Mouse (Mus musculus) adrenal gland, adult 2 months (tissue): ENCODE measurements around the gene Cyp27a1. TPM values are rescaled to one million over a fixed set of nuclear protein-coding genes. Genes with fewer than 3 reads are reported as not detected.

Source experiments
- DNase-seq: peaks from one replicate; pipeline ENCODE4 v3.0.0; 2021
- long read RNA-seq: library from polyadenylated mRNA; stranded (forward); transcript quantifications from one replicate; pipeline ENCODE4 v2.0.0, GENCODE M21; 2021
- polyA plus RNA-seq: library from polyadenylated mRNA; depleted of rRNA; stranded (reverse); fragments of >200 nt; gene quantifications from 2 replicates; pipeline ENCODE4 v1.2.3, GENCODE M21; 2012; rRNA removed
- total RNA-seq, 2 experiments: library from RNA; stranded (reverse); gene quantifications; 2 replicates each; pipeline ENCODE4 v1.2.3; 2021

The Cyp27a1 gene
- total RNA-seq: 10 to 100 TPM; 13.1 to 16.8 TPM
- polyA plus RNA-seq: 8.7 and 9.5 TPM in 2 replicates
- long read RNA-seq, transcript Cyp27a1-201 (9 exons, 1,892 nt): major isoform, 7 of 11 reads
- long read RNA-seq, partial matches to known transcripts: 0 of 11 reads
- long read RNA-seq, other reads (novel, unspliced or antisense): 4 of 11 reads

DNA sequence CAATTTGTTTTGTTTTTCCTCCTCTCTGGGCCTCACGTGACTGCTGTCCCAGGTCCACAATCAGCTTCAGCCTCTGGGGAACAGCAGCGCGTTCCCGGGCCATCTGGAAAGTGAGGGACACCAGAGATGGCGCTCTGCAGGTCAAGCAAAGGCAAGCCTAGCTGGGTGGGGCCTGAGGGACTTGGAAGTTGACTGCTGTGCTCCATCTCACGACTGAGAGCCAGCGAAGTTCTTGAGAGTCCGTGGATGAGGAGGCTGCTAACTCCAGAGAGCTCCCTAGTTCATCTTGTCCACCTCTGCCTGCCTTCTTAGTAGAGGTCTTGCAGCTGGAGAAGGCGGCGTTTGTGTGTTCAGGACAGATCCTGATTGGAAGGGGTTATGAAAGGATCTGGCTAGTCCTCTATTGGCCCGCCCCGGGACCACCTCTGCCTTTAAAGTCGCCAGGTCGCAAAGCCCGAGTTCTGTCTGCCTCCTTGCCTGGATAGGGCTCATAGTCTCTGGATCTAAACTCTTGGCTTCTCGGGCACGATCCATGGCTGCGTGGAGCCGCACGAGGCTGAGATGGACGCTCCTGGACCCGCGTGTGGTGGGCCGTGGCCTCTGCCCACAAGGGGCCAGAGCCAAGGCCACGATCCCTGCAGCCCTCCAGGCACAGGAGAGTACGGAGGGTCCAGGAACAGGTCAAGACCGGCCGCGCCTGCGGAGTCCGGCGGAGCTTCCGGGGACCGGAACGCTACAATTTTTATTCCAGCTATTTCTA lies at the start of gene Cyp27a1:
Gene Cyp27a1, plus strand, starts transcription at position 476 of the 760 bp plus-strand sequence.
- DNase-seq: peak; percentile 75

- DNase-seq: no peak
Observed at GRCm38 (mm10) chr1:74665153-74665552, 48.2 kb upstream of the Cyp27a1 start.

DNA sequence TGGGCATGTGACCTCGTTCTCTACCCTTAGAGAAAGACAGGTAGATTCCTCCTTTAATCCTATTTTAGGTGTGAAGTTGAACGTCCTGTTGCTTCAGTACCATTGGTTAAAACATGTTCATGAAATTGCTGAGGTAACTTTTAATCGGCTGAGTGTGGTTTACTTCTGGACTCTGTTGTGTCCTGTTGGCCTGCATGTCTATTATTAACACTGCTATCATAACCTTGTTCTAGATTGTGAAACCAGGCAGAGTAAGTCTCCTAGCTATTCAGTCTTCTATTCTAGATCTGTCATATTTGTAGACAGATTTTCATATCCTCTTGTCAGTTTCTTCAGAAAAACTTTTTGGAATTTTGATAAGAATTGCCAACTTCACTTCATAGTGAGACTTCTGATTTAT lies 45.0 kb upstream of the Cyp27a1 start:
- DNase-seq: no peak

DNA sequence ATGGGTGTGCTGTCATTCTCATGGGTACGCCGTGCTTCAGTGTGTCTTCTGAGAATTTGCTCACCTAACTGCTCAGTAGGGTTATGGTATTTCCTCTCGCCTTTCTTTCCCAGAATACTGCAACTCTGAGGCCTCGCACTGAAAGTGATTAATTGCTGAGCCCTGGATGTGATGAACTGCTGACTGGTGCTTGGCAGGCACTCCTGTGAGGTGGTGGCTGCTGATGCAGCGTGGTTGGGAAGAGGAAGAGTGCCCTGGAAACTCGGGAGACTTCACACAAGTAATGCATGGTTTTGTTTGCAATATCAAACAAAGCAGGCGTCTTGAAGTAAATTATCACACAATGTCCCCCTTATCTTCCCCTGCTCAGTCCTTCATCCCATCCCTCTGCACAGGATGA lies 40.6 kb upstream of the Cyp27a1 start:
- peak; percentile 26 for DNase-seq

- no peak for DNase-seq
Observed at GRCm38 (mm10) chr1:74676863-74677262, 36.5 kb upstream of the Cyp27a1 start.

GRCm38 (mm10) chr1:74677843-74678242 lies 35.5 kb upstream of the Cyp27a1 start:
- DNase-seq: no peak

GRCm38 (mm10) chr1:74687131-74687530 lies 26.2 kb upstream of the Cyp27a1 start:
- no peak for DNase-seq

GRCm38 (mm10) chr1:74693891-74694583 lies 19.3 kb upstream of the Cyp27a1 start:
- DNase-seq: no peak

- DNase-seq: no peak
Observed at GRCm38 (mm10) chr1:74695836-74696235, 17.5 kb upstream of the Cyp27a1 start.

- no peak for DNase-seq
Observed at GRCm38 (mm10) chr1:74697416-74697815, 16.0 kb upstream of the Cyp27a1 start.

DNA sequence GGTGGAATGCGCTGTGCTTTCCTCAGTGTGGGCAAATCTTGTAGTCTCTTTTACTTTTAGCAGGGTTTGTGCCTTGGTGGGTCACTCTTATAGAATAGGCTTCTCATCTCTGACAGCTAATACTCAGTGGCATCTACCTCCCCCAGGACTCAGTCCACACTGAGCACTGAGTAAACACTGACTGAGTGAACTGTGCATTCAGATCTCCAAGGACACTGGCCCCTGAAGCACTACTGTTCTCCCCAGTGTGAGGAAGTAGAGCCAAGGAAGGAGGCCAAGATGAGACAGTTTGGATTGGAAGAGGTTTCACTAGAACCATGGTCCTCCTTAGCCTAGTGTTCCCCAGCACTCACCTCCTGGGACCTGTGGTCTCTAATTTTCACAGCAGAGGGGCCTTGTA lies 15.0 kb upstream of the Cyp27a1 start:
- no peak for DNase-seq

DNA sequence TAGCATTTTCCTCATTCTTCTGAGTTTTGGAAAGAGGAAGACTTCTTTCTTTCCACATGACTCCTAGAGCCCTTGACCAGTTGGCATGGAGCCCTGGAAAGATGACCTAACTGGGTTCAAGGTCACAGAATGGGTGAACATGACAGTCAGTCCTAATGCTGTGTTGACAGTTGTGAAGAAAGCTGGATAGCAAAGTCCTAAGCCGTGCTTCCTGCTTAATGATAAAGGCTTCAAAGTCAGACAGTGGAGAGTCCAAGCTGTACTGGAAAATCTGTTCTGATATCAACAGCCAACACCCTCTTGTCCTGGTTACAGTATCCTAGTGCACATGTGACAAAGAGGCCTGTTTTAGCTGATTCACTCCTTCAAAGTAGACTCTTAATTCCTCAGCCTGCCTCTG lies 14.6 kb upstream of the Cyp27a1 start:
- peak; percentile 80 for DNase-seq

DNA sequence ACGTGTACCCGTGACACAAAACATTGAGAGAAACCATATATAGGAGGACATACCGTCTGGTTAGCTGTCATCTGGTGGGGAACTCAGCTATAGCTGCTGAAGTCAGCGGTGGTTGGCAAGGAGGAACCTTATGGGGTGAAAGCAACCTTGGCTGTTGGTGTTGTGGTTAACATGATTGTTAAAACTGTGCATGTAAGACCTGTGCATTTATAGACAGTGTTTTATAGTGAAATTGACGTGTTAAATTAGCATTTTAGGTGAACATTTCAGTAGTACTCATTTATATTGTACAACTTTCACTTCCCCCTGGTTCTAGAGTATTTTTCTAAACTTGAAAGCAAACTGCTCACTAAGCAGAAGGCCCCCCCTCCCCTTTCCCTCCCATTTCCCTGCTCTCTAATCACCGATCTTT lies 11.2 kb upstream of the Cyp27a1 start:
- no peak for DNase-seq

DNA sequence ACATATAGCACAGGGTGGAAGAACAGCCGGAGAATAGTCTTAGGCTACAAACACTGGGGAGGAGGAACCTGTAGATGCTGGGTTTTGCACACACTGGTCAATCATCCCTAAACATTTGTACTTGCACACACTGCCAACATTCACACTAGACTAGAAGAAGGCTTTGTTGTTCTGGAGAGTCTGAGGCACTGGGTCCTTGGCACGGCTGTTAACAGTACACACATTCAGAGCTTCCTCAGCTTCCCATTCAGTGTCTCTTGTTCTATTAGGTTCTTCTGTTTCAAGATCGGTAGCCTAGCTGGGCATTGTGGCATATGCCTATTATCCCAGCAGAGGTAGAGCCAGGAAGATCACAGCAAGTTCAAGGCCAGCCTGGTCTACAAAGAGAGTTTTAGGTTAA lies 9.2 kb upstream of the Cyp27a1 start:
- no peak for DNase-seq

DNA sequence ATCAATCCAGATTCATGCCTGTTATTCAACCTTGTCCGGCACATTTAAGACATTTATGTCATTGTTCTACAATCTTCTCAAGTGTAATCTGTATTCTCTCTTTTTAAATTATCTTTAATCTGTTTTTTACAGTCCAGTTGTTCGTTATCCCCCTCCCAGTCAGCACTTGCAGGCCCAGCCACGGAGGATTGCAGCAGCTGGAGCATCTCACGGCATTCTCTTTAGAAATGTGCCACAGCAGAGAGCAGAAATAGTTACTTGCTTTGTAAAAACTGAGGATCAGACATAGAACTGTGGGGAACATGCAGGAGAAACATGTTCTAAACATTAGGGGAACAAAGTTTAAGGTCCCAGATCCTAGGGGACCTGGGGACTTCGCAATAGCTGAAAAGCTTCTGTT lies 8.4 kb upstream of the Cyp27a1 start:
- no peak for DNase-seq

- DNase-seq: no peak
Observed at GRCm38 (mm10) chr1:74709566-74709965, 3.8 kb upstream of the Cyp27a1 start.

DNA sequence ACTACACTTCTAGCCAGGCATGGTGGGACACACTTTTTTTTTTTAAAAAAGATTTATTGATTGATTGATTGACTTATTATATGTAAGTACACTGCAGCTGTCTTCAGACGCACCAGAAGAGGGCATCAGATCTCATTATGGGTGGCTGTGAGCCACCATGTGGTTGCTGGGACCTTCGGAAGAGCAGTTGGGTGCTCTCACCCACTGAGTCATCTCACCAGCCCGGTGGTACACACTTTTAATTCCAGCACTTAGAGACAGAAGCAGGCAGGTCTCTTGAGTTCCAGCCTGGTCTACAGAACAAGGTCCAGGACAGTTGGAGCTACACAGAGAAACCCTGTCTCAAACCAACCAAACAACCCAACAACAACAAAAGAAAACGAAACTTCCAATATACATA lies 1.3 kb upstream of the Cyp27a1 start:
- no peak for DNase-seq

DNA sequence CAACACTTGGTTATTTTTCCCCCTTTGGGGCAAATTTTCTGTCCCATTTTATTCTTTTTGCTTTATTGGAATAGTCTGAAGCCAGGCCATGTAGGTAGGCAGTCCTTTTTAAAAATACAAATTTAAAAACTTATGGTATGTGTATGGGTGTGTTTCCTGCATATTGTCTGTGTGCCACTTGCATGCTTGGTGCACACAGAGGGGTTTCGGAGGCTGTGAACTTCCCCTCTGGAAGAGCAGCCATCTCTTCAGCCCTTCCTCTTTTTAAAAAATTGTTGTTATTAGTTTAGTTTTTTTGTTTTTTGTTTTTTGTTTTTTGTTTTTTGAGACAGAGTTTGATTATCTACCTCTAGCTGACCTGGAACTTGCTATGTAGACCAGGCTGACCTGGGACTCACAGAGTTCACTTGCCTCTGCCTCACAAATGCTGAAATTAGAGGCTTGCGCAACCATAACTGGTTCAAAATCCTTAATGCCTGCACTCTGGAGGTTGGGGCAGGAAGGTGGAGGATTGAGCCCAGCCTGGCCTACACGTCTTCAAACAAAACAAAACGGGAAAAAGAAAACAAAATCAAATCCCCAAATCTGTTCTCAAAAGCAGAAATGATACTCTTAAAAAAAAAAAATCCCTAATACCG lies 794 bp upstream of the Cyp27a1 start:
- peak; percentile 27 for DNase-seq

DNA sequence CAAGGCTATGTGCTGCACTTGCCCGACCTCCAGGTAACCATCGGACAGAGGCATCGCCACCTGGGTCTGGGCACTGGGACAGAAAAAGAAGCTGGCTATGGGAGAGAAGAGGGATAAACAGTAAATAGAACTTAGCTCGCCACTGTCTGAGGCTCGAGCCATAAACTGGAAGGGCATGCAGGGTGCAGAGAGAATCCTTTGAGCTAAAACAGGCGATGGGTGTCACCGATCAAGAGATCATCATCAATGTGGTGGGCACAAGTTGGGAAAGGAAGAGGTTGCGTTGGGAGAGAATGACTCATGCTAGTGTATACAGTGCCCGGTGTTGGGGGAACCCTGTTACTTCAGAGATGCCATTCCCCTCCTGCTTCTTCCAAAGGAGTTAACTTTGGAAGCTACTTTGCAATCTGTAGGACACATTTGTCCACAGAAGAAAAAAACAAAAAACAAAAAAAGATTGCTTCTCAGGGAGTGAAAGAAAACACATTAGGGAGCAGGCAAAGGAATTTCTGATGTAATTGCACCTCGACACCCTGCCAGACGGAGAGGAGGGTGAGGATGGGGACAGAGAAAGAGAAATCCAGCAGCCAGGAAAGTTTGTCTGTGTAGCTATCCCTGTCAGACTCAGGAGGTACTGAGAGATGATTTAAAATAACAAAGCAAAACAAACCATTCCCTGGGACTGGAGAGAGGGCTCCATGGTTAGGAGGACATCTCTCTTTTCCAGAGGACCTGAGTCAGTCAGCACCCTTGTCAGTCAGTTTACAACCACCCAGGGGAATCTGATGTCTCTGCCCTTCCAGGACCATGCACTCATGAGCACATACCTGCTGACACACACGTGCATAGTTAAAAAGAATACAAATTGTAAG lies 721 bp downstream of the Cyp27a1 start:
- peak; percentile 11 for DNase-seq

- no peak for DNase-seq
Observed at GRCm38 (mm10) chr1:74714967-74715366, 1.6 kb downstream of the Cyp27a1 start.

DNA sequence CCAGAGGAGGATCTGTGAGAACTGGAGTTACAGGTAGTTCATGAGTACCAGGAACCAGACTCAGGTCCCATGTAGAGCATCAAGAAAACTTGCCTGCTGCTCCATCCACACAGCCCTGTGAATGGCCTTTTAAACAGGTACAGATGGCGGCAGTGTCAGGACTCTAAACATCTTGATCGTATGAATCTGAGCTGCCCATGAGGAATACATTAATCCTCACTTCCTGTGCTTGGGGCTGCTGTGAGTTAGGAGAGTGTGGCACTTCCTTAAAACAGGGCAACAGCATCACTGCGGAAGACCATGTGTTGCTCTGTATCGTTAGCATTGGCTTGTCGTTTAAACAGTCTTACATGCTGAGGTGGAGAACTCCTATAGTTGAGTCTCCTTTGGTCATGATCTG lies 2.1 kb downstream of the Cyp27a1 start:
- DNase-seq: no peak

- no peak for DNase-seq
Observed at GRCm38 (mm10) chr1:74715886-74716285, 2.5 kb downstream of the Cyp27a1 start.
